In the genomic region with DNA sequence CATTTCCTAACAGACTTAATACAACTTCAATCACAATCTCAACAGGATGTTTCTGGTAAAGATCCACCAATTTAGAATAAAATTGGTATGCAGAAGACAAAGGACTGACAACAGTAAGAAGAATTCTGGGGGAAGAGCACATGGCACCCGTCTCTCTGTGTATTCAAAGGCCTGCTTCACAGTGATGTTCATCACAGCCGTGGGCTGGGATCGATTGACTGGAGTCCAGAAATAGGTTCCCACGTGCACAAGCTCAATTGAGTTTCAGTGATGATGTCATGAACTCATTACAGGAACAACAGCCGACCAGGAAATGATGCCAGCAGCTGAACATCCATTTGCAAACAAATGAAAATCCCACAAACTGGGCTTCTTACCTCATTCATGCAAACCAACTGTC, we compare ENCODE assay signal across 16 mouse cellular contexts.
A peak's percentile ranks its signal among the peaks of the same experiment; 100 is the strongest.
DNase-seq lines count a peak whose midpoint lies in the region; TF ChIP-seq lines count a peak whose summit lies in the region.
"Had no signal": no experiment of that assay in that cellular context is flagged by ENCODE, and none has a peak within 500 bp of the region (broad histone marks: within the 10 kb centered on the region; RNA-seq: fewer than 3 reads in every experiment).

No protein-coding gene starts in this region.

- H3K27me3 ChIP-seq in CH12.LX (replicated peaks): no peaks in the 10 kb centered on the region
- H3K27me3 ChIP-seq: embryonic facial prominence, embryonic 13.5 days; hindbrain, embryonic 13.5 days; neural tube, embryonic 12.5 days had no signal

- in situ Hi-C loops in CH12.LX (cut with MboI; ENCODE audit: low pct_ligation_motif_present, low pct_unique_long_range_greater_than_20kb, low sequenced_read_pairs): no loop called here

- TF ChIP-seq EP300 in CH12.LX (IDR thresholded peaks at IDR 0.05; ENCODE audit: low read length): no peak

- no peak overlapping the region for H3K4me3 ChIP-seq in CH12.LX (replicated peaks in 1 of 3; ENCODE audit: low read depth in 2 of 3, low read length in 2 of 3, poor library complexity in 1 of 3)
- no peak overlapping the region for H3K4me3 ChIP-seq in layer of hippocampus, adult 2 months
- H3K4me3 ChIP-seq: embryonic facial prominence, embryonic 13.5 days; hindbrain, embryonic 13.5 days; neural tube, embryonic 12.5 days had no signal

- no peaks in the 10 kb centered on the region for H3K79me2 ChIP-seq in CH12.LX (replicated peaks; ENCODE audit: control insufficient read depth, extremely low read depth, insufficient read depth, poor library complexity, severe bottlenecking)

- no peak for TF ChIP-seq RAD21 in CH12.LX (IDR thresholded peaks at IDR 0.05; ENCODE audit: low read depth, low read length)

- H3K9me3 ChIP-seq in CH12.LX (replicated peaks; ENCODE audit: low read length): no peaks in the 10 kb centered on the region
- H3K9me3 ChIP-seq: embryonic facial prominence, embryonic 13.5 days; hindbrain, embryonic 13.5 days; neural tube, embryonic 12.5 days had no signal

- no peaks in the 10 kb centered on the region for H3K36me3 ChIP-seq in CH12.LX (replicated peaks in 1 of 2; ENCODE audit: control insufficient read depth in 1 of 2, insufficient read depth in 1 of 2, low read length in 1 of 2)
- H3K36me3 ChIP-seq: embryonic facial prominence, embryonic 13.5 days; hindbrain, embryonic 13.5 days; neural tube, embryonic 12.5 days had no signal

- H3K27ac ChIP-seq in CH12.LX (ENCODE audit: insufficient read depth, low read depth): no peak overlapping the region
- H3K27ac ChIP-seq in layer of hippocampus, adult 2 months: no peak overlapping the region
- H3K27ac ChIP-seq: embryonic facial prominence, embryonic 13.5 days; hindbrain, embryonic 13.5 days; neural tube, embryonic 12.5 days had no signal

- DNase-seq in layer of hippocampus, adult 11-12 months (ENCODE audit: low spot score): peak; percentile 22
- no peak for DNase-seq in layer of hippocampus, postnatal 10 days (ENCODE audit: low spot score in 2 of 2)
- DNase-seq in CH12.LX (ENCODE audit: extremely low read depth) (peak; percentile 27), MN1 (ENCODE audit: low spot score) (peak; percentile 51)
- DNase-seq in layer of hippocampus, adult 2 months (ENCODE audit: low spot score in 2 of 2): peak; percentile 22 to 61
- DNase-seq in adrenal gland, postnatal 25 days: no peak
- no peak for DNase-seq in lung, postnatal 36 days
- DNase-seq: cerebellum, adult 18-20 months; kidney, adult 11 months; kidney, postnatal 10 days; lung, embryonic 14.5 days; thymus, postnatal 25 days had no signal

- H3K4me1 ChIP-seq in CH12.LX (ENCODE audit: control insufficient read depth in 1 of 2, insufficient read depth in 2 of 2): peaks cover 3 to 18% of the 10 kb centered on the region in 2 experiments; a peak in 3 of 4 replicates
- H3K4me1 ChIP-seq: embryonic facial prominence, embryonic 13.5 days; neural tube, embryonic 12.5 days had no signal

- dilution Hi-C loops in CH12.LX (cut with MboI; ENCODE audit: extremely low pct_ligation_motif_present, extremely low pct_unique_long_range_greater_than_20kb, low sequenced_read_pairs): no loop called here

- no peak for TF ChIP-seq CTCF in CH12.LX (conservative IDR thresholded peaks at IDR 0.05 in 1 of 2, IDR thresholded peaks at IDR 0.05 in 1 of 2; ENCODE audit: low read depth in 2 of 2, low read length in 2 of 2)
- no peak for TF ChIP-seq CTCF in layer of hippocampus, adult 2 months (conservative IDR thresholded peaks at IDR 0.05)

- H3K9ac ChIP-seq in CH12.LX (ENCODE audit: insufficient read depth, low read depth): no peak overlapping the region
- H3K9ac ChIP-seq: embryonic facial prominence, embryonic 13.5 days; hindbrain, embryonic 13.5 days; lung, embryonic 14.5 days; neural tube, embryonic 12.5 days had no signal

- TF ChIP-seq POLR2A in CH12.LX (IDR thresholded peaks at IDR 0.05; ENCODE audit: low read depth, low read length): no peak

- no peak overlapping the region for H3K4me2 ChIP-seq in CH12.LX (ENCODE audit: insufficient read depth, low read depth, poor library complexity, severe bottlenecking)
- H3K4me2 ChIP-seq: embryonic facial prominence, embryonic 13.5 days; hindbrain, embryonic 13.5 days; liver, embryonic 11.5 days; lung, embryonic 14.5 days; neural tube, embryonic 12.5 days had no signal

TF ChIP-seq in CH12.LX, 34 proteins besides CTCF, POLR2A, EP300 and RAD21:
- TF ChIP-seq SIN3A (IDR thresholded peaks at IDR 0.05; ENCODE audit: low read length) (no peak), GABPA (IDR thresholded peaks at IDR 0.05; ENCODE audit: insufficient replicate concordance, low read depth, low read length) (no peak), MEF2A (IDR thresholded peaks at IDR 0.05; ENCODE audit: borderline replicate concordance, low read depth, low read length) (peak; percentile 42; the same call in 1 of the 2 replicates), JUND (conservative IDR thresholded peaks at IDR 0.05; ENCODE audit: low read depth, low read length) (no peak), POLR2AphosphoS2 (IDR thresholded peaks at IDR 0.05; ENCODE audit: low read depth, low read length) (no peak), ETS1 (conservative IDR thresholded peaks at IDR 0.05; ENCODE audit: low read depth, low read length) (peak; percentile 27; the same call in 1 of the 2 replicates), BHLHE40 (IDR thresholded peaks at IDR 0.05; ENCODE audit: low read depth, low read length) (peak; percentile 79)
TF ChIP-seq in CH12.LX: peak in this region for 3.

Comparison
In these comparisons a context has a peak if more than half of its experiments do, and no peak if none do; other contexts are left out.
1. DNase-seq: peak in layer of hippocampus, adult 11-12 months (single experiment), CH12.LX (single experiment), MN1 (single experiment) and layer of hippocampus, adult 2 months (2 of 2); none in layer of hippocampus, postnatal 10 days (0 of 2), adrenal gland, postnatal 25 days (single experiment) and lung, postnatal 36 days (single experiment).